Mouse (Mus musculus) heart, adult 9 months (tissue): ENCODE measurements around the gene Pde2a.

ENCODE experiments used
- DNase-seq, 2 experiments: peaks; one replicate each; pipeline ENCODE4 v3.0.0; 2022; ENCODE audit warnings: low spot score in 2 of 2

Pde2a gene

DNA sequence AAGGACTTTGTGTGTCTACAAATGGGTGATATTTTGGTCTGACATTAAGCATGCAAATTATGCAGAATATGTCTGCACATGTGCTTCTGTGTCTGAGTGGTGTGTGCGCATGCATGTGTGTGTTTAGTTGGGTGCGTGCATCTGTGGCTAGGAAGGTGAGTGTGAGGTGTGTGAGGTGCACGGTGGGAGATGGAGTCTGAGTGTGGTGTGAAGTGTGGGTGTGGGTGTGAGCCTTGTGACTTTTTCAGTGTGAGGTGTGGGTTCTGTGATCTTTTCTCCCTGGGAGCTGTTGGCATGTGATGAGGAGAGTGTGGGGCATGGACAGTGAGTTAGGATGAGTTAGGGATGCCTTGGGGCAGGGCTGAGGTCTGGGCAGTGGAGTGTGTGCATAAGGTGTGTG lies 31.8 kb downstream of the Pde2a start:
- DNase-seq = no peak

DNA sequence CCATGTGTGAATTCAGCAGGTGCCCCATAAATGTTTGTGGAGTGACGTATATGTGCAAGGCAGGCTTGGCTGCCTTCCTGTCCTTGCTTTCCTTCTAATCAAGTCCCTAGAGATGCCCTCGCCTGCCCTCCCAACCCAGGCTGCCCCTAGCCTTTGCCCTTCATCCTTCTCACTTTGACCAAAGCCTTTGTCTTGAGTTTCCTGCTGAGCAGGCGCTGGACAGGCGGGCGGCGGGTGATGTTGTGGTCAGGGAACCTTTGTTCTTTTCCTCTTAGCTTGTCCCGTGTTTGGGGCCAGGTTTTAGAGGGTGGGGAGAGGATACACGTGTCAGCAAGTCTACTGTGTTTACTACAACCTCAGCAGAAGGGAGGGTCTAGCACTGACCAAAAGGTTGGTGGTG lies 32.2 kb downstream of the Pde2a start:
- peak; percentile 71 to 79 for DNase-seq

DNA sequence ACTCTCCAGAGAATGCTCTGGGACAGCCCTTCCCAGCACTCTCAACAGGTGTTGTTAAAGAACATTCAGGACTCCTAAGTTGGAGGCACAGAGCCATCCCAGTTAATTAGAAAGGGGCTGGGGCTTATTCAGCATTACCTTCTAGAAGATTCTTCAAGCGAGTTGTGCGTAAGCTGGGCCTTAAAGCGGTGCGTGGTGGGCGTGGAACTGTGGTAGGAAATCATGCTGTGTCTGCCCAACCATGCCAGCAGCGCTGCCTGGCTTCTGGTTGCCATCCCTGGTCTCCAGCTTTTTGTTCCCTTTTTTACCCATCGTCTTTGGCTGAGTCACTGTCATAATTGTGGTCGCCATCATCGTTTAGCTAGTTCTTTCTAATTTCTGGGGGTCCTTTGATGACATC lies 33.0 kb downstream of the Pde2a start:
- no peak for DNase-seq

DNA sequence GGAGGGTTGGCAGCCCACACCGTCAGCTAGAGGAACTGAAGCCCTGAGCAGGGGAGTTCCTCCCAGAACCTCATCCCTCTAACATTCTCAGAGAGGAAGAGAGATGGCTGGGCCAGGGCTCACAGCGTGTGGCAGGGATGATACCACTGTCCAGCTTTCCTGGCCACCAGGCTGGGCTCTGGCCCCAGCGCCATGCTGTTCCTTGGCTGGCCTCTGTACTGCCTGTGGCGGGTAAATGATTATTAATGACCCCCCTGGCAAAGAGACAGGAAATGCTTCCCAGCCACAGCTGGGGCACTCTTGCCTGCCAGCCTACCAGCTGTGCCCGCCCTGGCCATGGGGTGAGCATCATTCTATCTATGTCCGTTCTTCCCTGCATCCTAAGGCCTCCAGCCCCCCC lies 33.6 kb downstream of the Pde2a start:
- no peak for DNase-seq

DNA sequence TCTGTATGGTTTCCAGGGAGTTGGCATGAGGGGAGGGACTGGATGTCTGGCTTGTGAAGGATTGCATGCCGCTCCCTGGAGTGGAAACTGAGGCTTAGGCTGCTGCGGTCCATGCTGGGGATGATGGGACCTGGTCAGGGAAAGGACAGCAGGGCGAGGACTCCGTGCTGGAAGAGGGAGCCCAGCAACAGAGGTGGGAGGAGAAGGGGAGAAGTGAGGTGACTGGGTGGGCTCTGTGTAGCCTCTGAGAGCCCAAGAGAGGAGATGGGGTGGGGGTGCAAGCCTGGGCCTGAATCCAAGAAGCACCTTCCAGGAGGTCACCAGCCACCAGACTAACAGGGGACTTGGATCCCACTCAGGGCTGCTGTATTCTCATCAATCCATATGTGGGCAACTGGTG lies 34.8 kb downstream of the Pde2a start:
- no peak for DNase-seq

DNA sequence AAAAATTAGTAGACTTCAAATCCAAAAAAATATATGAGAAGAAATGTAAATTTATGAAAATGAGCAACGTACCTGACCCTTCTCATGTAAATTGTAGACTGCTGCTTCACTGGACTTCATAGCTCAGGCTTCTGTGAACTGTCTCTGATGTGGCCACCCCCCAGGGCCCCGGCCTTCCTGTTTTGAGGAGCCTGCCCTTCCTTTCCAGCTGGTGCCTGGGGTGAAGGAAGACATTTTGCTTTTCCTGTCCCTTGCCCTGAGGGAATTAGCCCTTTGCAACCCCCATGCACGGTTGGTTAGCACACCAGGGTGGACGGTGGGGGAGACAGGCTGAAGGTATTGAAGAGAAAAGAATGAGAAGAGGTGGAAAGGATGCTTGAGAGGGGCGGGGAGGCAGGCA lies 35.3 kb downstream of the Pde2a start:
- peak in 1 of 2 experiments; percentile 61 for DNase-seq

DNA sequence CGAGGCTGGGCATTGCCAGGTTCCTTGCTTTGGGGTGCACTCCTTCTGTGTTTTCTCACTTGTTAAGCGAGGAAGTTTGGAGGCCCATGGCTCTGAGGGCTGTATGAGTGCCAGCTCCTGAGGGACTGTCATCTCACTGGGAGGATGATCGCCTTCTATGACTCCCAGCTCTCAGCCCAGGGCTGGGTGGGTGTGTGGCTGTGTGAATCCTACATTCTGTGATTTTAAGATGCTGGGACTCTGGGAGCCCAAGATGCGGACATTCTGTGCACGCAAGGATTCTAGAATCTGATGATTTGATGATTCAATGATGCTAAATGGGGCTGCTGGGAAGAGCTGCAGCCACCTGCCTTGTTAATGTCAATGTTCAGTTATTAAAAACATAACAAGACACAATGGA lies 35.8 kb downstream of the Pde2a start:
- no peak for DNase-seq

DNA sequence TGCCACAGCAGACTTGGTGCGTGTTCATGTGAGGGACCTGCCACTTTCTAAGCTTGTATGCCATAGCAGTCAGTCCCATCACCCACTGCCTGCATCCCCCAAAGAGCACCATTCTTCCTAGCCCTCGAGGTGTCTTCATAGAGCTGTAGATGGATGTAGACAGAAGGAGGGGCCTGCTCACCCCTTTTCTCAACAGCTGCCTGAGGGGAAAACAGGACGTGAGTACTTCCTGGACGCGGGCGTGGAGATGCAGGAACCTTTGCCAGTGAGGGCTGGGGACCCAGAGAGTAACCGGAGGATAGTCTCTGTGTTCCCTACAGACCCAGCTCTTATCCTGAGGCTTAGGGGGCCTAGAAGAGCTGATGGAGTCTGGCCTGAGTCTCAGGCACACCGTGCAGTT lies 36.3 kb downstream of the Pde2a start:
- DNase-seq = peak in 1 of 2 experiments; percentile 74

DNA sequence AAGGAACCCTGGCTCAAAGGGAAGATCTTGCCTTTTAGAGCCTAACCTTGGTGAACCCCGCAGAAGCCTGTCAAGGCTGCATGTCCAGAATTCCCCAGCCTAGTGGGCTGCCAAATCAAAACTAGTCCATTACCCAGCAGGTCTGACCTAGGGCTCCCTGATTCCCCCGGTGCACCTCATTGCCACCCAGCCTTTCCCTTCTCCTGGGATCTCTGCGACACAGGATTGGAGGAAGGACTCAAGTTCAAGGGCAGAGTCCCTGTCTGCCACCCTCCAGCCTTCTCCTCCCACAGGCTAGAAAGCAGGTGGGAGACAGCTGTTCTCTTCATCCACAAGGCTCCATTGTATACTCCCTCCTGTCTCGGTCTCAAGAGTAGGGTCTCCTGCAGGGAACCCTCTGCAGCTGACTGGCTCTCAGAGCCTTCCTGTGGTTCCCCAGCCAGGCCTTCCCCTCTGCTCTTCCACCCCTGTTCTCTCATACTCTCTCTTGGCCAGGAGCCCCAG lies 36.8 kb downstream of the Pde2a start:
- no peak for DNase-seq

DNA sequence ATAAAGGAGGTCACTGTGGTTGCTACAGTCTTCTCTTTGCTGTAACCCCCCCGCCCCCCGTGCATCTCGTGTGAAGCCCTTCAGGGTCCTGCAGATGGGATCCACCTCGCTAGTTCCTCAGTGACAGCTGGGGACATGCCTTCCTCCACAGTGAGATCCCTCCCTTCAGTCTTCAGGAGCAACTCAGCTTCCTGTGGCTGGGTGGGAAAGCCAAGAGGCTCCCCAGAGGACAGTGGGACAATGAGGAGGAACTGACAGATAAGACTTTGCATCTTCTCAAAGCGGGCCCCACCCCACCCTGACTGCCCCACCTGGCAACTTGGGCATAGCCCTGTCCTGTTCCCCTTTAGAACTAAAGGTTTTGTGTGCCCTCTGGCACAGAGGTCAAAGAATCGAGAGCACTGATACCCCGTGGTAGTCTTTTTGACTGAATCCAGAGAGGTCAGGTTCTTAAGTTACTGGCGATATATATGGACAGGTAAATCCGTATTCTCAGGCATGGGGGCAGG lies 37.9 kb downstream of the Pde2a start:
- DNase-seq = no peak

DNA sequence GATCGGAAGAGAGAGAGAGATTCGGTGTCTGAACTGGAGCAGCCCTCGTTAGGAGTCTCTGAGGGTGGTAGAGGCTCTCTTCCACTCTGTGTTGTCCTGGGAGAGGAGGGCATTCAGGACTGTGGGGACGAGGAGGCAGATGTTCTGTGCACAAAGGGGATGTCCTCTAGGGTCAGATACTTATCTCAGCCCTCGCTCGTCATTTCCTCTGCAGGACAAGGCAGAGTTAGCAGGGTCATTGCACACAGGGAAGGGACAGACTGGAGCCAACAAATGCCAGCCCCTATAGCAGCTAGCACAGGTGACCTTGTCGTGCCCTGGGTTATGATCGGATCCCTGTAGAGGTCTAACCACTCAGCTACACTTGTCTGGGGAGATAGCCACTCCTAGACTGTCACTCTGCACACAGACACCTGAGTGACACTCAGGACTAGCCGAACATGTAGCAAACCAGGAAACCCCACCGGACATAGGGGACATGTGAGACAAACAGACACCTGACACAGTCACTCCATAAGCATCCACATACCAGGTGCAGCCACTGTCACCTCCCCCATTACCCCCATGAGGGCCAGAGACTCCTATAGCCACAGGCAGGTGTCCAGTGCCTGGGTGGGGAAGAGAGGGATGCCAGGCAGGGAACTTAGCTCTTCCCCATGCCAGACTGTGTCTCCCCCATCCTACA lies 38.6 kb downstream of the Pde2a start:
- no peak for DNase-seq

DNA sequence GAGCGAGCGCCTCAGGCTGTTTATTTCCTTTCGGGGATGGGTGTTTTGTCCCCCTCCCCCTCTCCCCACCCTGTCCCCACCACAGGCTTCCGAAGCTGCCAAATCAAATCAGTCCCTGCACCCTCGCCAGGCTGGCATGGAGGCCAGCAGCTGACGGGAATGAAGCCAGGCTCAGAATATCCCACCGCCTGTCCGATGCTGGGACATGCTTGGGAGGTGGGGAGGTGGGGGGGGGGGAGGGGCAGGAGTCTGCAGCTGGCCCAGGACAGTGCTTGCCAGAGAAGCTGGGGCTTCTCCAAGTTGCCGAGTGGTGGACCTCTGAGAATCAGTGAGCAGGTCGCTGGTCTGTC lies 39.1 kb downstream of the Pde2a start:
- peak; percentile 74 to 81 for DNase-seq

DNA sequence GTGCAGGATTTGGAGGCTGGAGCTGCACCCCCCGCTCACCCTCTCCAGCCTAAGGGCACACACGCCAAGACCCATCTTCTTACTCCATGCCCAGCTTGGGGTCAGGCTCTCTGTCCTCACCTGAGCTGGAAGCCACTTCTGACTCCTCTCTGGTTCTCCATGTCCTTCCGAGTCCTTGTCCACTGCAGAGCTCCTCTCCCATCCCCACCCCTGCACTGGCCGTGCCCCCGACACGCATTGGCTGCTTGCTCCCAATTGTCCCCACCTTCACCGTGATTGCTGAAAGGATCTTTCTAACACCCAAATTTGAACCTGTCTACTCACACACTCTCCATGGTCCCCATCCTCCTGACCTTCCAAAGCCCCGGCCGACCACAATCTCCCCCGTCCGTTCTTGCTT lies 40.1 kb downstream of the Pde2a start:
- no peak for DNase-seq

DNA sequence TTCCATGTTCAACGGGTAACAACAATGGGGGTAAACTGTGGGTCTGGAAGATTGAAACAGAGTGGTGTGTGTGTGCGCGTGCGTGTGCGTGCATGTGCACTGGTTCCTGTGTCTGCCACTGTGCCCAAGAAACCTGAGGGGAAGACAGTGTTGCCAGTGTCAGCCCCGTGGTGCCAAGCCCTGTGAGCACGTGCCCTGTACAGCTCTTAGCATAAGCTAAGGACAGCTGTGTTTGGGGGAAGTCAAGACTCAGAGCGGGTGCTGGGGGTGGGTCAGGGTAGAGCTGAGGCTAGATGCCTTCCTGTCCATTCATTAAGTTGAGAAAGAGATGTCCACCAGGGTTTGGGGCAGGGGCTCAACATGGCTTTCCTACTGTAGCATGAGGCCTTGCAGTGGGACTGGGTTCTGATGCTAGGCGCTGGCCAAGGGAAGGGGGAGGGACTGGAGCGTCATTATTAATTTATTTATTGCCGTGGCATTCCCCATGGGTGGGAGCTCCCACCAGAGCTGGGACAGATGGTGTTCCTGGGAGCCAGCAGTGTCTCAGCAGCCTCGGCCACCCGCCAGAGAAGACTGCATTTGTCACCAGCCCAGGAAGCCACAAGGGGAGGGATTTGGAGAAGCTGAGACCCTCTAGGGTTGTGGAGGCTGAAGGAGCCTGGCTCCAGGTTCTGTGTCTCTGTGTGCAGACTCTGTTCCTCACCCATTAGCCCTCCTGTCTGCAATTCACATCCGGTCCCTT lies 41.0 kb downstream of the Pde2a start:
- DNase-seq = no peak

DNA sequence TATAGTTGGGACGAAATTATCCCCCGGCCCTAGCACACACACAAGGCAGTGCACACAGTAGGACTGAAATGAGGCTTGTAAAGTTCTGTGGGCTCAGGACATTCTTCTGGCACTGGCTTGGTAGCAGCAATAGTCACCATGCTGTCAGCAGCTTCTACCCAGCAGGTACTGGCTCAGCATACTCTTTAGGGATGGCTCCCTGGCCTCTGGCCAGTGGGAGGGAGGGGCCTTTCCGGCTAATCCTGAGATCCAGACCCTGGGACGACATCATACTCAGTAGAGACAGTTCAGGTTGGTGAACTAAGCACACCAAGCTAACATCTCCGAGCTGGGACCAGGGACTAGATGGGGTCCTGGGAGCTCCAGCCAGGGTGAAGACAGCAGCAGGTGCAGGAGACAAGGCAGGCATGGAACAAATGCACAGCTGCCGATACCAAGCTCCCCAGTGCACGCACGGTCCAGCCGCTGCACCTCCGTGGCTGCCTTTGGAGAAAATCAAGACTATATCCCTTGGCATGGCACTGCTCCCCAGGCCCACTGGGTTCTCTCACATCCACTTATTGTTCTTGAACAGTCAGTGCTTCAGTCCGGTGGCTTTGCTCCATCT lies 42.3 kb downstream of the Pde2a start:
- no peak for DNase-seq

DNA sequence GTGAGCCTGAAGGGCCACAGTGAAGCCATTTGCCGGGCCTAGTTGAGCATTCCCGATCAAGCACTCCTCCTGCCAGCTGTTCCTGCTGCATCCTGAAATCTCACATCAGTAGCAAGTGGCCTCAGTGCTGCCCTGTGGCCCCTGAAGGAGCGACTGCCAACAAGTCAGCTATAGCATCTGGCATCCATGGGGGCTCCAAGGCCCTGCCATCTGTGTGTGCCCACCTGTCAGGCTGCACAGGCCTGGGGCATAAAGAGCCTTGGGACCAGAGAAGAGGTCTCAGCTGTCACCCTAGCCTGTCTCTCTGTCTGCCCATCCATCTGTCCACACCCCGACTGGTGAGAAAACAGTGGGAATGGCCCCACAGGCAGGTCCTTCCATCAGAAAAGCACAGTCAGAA lies 43.4 kb downstream of the Pde2a start:
- DNase-seq = no peak

DNA sequence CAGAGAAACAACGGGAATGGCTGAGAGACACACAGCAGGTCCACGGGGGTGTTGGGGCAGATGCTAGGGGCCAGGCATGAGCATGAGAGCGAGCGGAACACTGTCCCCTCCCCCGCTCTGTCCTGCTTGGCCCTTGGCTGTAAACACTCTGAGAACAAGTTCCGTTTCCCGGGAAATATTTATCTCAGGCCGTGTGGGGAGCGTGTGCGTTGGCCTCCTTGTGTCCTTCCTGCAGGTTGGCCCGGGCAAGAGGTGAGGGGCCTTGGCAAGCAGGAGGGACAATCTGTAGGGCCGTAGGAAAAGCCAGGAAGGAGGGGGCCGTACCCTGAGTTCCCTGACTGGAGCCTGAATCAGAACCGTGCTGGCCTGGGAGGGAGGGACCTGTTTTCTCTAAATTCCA lies 43.9 kb downstream of the Pde2a start:
- DNase-seq = peak; percentile 73 to 82

DNA sequence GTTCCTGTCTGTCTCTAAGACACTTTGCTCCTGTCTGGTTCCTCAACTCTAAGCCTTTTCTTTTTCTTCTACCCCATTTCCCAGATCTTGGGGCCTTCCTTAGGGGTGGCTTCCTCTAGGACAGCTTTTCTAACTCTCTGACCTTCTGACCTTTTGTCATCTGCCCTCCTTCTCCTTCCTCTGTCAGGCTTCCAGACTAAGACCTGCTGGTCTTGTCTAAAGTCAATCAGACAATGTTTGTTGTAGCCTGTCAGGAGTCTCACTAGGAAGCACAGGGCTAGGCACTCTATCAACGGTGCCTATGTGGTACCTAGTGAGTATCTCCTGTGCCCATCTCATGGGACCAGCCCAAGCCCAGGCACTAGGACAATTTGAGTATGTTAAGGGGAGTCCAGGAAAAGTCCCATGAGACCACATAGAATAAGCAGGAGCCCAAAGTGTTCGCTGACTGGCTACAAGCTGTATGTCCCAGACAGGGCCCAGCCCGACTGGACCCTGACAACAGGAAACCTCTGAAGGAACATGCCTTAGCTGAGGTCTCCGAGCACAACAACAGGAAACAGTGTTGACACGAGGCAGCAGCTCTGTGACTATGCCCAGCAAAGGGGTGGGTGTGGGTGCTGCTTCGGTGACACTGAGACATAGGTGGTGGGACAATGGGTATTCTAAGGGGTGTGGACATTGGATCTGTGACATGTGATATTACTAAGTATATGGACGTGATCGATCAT lies 44.5 kb downstream of the Pde2a start:
- peak in 1 of 2 experiments; percentile 82 for DNase-seq

DNA sequence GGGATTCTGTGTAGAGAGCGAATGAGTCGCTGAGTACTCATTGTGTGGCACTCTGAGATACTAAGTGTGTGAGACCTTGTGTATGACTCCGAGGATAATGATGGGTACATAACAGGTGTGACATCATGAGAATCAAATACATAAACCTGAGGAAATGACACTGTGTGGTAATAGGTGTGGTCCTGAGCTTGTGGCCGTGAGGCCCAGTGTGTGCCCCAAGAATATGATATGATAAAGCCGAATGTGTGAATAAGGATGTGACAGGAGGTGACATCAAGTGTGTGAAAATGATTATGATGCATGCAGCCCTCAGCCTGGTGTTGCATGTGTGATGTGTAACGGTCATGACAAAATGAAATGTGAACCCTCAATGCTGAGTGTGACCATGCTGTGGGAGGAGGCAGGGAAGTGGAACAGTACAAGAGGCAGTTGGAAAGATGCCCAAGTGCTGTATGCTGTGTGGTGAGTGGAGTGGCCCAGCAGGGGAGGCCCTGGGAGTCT lies 45.1 kb downstream of the Pde2a start:
- no peak for DNase-seq

DNA sequence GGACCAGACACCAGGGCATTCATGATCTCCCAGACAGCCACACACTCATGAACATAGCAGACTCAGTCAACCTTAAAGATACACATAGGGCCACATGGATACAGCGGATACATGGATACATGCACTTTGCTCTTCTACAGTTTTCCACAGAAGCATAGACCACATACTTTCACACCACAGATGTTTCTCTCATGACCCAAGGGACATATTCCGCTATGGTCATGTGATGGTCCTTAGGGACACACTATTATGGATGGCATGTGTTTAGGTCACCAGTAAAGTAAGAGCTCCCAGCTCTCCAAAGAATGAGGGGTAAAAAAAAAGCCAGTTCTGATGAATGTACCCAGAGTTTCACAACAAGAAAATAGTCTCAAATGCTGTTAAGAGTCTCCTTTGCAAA lies 49.9 kb downstream of the Pde2a start:
- no peak for DNase-seq

DNA sequence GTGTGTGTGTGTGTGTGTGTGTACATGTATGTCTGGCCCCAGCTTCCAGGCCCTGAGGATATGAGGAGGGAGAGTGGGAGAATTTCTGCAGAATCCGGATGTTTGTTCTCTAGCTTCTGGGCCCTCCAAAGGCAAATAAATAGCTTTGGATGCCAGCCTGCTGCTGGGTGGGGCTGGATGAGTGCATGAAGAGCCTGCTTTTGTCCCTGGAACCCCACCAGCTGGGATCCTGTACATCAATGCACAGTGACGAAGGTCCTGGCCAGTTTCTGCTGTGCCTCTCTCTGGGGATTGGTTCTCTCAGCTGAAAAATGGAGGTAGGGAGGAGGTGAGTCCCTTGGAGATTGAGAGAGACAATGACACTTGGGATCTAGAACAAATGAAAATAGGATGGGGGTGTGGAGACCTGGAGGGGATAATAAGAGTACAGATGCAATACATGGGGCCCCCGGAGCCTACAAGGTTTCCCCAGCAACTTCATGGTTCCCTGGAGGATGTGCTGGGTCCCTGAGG lies 50.5 kb downstream of the Pde2a start:
- DNase-seq = no peak
